Mouse (Mus musculus): ENCODE measurements at regions not wholly inside any gene's neighbourhood (a gene's known extent, or its start where the extent isn't known, plus 50 kb on each side); places are given as distances from the start of the nearest gene placed in this dataset.

GRCm38 (mm10) chr13:101505054-101505453 lies 263.0 kb downstream of the Pik3r1 start:
- no peak for DNase-seq (ENCODE audit: low read depth, low spot score)

DNA sequence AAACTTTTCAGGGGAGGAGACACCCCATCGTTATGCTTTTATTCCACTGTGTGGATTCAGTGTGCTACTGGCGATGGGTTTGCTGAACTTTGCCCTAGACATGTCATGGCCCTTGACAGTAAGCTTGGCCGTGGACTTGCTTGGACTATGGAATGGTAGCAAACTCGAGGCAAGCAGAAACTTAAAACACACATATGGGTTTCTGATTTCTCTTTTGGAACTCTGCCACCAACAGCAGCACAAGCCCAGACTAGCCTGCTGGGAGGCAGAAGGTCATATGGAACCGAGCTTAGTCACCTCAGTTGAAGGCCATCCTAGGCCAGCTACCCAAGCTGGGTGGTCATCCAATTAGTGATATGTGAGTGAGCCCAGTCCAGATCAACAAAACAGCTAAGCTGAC lies 263.8 kb downstream of the Pik3r1 start:
- no peak for DNase-seq (ENCODE audit: low read depth, low spot score)

GRCm38 (mm10) chr13:101501845-101502284 lies 266.2 kb downstream of the Pik3r1 start:
- DNase-seq (ENCODE audit: low read depth, low spot score), result no peak

DNA sequence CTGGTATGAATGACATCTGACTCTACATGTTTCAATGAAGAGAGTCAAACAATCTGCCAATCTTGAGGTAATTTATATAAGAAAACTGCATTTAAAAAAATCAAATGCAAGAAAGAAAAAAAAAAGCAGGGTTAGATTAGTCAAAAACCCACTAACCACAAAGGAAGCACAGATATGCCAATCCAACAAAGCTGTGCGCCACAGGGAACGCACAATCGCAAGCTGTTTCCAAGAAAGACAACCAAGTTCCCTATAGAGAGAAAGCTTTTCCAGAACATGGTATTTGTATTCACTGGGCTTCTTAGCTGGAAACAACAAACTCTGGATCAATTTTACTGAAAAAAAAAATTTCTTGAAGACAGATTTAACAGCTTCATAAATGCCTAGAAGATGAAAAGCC lies 267.0 kb downstream of the Pik3r1 start:
- DNase-seq (ENCODE audit: low read depth, low spot score), result no peak

DNA sequence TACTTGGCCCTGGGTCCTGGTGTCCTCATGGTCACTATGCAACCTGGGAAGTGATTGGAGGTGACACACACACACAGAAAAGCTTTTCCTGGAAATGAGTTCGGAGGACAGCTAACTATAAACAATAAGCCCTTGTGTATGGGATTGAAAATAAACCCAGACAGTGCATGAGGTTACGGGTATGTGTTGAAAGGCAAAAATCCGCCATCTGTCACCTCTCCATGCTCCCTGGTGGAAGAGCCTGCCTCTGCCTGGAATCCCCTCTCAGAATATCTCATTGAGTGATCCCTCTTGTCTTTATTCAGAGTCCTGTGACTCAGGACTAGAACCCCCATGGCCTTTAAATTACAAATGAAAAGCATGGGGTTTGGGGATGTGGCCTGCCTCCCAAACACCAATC lies 276.2 kb downstream of the Pik3r1 start:
- DNase-seq (ENCODE audit: low read depth, low spot score), result no peak

DNA sequence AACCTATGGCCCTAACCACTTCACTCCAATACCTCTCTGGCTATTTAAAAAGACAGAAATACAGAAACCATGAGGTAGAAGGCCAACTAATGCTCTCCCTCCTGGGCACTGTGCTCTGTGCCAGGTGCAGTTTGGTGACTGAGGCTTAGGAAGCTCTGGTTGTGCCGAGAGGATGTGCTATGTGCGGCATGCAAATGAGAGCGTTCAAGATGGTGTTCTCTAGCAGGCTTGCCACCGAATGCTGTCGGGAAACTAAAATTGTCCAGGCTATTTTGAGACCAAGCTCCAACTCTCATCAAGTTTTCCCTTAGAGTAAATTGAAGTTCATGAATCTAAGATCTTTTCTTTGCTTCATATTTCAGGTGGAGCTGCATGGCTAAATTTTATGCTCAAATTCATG lies 277.1 kb downstream of the Pik3r1 start:
- DNase-seq (ENCODE audit: low read depth, low spot score), result no peak

GRCm38 (mm10) chr13:101487621-101488020 lies 280.4 kb downstream of the Pik3r1 start:
- DNase-seq (ENCODE audit: low read depth, low spot score), result no peak

GRCm38 (mm10) chr13:101485823-101486222 lies 282.2 kb downstream of the Pik3r1 start:
- DNase-seq (ENCODE audit: low read depth, low spot score), result no peak

- no peak for DNase-seq (ENCODE audit: low read depth, low spot score)
Measured at GRCm38 (mm10) chr13:101483816-101484215, 284.2 kb downstream of the Pik3r1 start.

- DNase-seq (ENCODE audit: low read depth, low spot score), result no peak
Measured at GRCm38 (mm10) chr13:101481551-101482184, 286.3 kb downstream of the Pik3r1 start.

- no peak for DNase-seq (ENCODE audit: low read depth, low spot score)
Measured at GRCm38 (mm10) chr13:101479297-101479652, 288.7 kb downstream of the Pik3r1 start.

DNA sequence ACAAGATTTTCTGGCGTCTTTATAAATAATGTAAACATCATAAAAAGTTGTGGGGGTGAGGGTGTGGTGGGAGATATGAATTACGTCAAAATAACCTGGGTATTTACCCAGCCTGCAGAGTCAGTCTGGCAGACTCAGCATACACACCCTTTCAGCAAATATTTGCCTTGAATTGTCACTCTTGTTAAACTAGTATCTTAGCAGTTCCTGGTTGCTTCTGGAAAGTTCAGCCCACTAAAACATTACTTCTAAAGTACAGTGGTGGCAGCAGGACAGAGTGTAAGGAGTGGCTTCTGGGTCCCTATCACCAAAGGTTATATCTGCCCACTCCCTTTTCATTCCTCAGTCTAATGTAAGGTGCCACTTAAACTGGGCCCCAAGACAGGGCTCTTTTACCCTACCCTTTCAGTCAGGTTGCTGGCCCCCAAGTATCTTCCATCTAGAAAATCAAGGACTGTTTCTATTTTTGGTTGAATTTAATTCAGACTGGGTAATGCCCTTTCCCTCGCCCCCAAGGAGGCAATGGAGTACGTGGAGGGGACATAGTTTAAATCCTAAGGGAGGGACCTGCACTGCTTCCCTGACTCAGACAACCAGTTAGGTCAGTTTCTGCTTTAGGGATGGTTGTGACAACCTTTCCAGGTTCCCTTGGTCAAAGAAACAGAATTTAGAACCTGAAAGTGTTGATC lies 289.3 kb downstream of the Pik3r1 start:
- DNase-seq (ENCODE audit: low read depth, low spot score), result no peak

DNA sequence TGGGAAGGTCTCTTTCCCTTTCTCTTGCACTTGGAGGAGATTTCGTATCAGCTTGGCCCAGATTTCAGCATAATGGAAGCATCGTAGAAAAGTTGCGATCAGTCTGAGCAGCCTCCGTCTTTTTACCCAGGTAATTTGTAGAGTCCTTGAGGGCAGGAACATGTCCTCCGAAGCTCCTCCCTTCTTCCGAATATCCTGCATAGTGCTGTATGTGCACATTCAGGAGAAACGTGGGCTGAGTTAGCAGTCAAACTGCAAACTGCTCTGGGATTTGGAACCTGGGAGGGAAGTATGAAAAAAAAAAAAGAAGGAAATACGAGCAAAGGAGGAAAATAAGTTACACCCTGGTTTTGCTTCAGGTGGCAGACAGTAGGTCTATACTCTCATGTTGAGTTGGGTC lies 294.7 kb downstream of the Pik3r1 start:
- no peak for DNase-seq (ENCODE audit: low read depth, low spot score)

DNA sequence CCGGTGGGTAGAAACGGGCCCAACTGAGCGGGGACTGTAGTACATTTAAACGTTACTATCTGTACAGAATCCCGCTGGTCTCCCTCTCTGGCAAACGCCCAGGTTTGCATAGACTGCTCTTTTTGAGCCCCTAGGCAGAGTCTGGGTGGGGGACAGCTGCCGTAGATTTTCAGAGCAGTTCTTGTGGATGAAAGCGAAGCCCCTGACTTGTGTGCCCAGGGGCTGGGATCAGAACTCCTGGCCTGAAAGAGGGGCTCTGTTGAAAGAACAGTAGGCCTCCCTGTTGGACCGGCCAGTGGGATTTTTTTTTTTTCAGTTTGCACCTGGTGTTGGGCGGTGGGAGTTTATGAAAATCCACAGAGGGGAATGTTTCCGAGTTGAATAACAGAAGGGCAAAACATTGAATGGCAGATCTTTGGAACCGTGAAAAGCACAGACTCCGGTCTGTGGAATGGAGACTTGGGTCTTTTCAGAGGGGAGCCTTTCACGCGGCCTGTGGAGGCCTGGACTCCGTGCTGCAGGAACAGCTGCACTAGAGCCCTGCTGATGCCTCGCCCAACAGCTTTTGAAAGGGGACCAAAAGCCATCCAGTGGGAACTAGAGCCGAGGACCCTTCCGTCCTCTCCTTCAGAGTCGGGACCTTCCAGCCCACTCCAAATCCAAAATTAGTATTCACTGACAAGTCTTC lies 297.3 kb downstream of the Pik3r1 start:
- DNase-seq (ENCODE audit: low read depth, low spot score), result no peak

GRCm38 (mm10) chr13:101465748-101466127 lies 302.3 kb downstream of the Pik3r1 start:
- no peak for DNase-seq (ENCODE audit: low read depth, low spot score)

DNA sequence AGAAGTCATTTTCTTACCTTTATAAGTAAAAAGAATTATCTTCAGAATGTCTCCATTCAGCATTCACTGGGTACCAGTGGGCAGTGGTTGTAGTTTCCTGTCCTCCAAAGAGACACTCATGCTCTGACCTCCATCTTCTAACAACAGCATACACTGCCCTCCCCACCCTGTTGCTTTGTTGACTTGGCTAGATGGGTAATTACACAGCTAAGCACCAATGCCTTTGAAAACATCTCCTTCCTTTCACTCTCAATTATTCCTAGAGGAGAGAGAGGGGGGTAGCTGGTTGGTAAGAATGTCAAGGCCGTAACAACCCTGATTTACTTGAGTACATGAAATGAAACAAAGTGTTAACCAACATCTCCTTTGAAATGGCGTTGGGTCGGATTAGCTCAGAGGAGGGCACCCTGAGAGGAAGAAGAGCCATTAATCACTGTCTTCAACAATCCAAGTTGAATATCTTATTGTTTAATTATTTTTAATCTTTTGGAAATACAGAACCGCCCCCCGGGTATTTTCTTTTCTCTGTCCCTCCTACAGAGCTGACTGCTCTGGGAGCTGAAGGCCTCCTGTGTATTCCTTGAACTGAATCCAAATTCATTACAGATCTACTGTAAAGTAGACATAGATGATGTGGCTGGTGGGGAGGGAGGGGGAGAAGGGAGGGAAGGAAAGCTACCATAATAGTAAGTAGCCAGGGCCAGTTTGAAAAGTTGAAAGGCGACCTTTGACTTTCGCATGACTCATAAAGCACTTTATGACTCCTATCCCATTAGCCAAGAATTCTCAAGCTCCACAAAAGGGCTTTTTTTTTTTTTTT lies 302.9 kb downstream of the Pik3r1 start:
- peak; percentile 19 for DNase-seq (ENCODE audit: low read depth, low spot score)

- no peak for DNase-seq (ENCODE audit: low read depth, low spot score)
Measured at GRCm38 (mm10) chr13:101456926-101457325, 311.1 kb downstream of the Pik3r1 start.

- DNase-seq (ENCODE audit: low read depth, low spot score), result no peak
Measured at GRCm38 (mm10) chr13:101454276-101454675, 313.7 kb downstream of the Pik3r1 start.

GRCm38 (mm10) chr13:101450501-101450900 lies 317.5 kb downstream of the Pik3r1 start:
- DNase-seq (ENCODE audit: low read depth, low spot score), result no peak

GRCm38 (mm10) chr13:101439517-101439916 lies 328.5 kb downstream of the Pik3r1 start:
- DNase-seq (ENCODE audit: low read depth, low spot score), result no peak

GRCm38 (mm10) chr13:101439041-101439440 lies 329.0 kb downstream of the Pik3r1 start:
- no peak for DNase-seq (ENCODE audit: low read depth, low spot score)

GRCm38 (mm10) chr13:101433162-101433561 lies 334.9 kb downstream of the Pik3r1 start:
- DNase-seq (ENCODE audit: low read depth, low spot score), result no peak
